Mouse (Mus musculus): ENCODE results near the gene Defb21. TPM values are rescaled to one million over a fixed set of nuclear protein-coding genes. Genes with fewer than 3 reads are reported as not detected.

Defb21 gene
- not detected in 2 replicates for polyA plus RNA-seq (2014; fragmentation: Nextera tagmentation; extraction: Ambion mirVana)

- no peak for ATAC-seq (ENCODE audit: low read depth)
- no peak within 1 kb of the TSS for H3K4me2 ChIP-seq (ENCODE audit: low read depth, low read length)
- no peak within 1 kb of the TSS for H3K27ac ChIP-seq (ENCODE audit: low read depth, low read length)
- 65% methylated on average over 11 of the region's 11 CpGs for WGBS
- no peaks in the 10 kb centered on the region for H3K27me3 ChIP-seq (ENCODE audit: control insufficient read depth, insufficient read depth, low read length)
- no peaks in the 10 kb centered on the region for H3K36me3 ChIP-seq (ENCODE audit: control insufficient read depth, insufficient read depth, low read length)
- no peak within 1 kb of the TSS for H3K4me3 ChIP-seq (ENCODE audit: low read depth, low read length)
- no peak within 1 kb of the TSS for H3K9ac ChIP-seq (replicated peaks; ENCODE audit: low read depth, low read length)
- no peaks in the 10 kb centered on the region for H3K9me3 ChIP-seq (ENCODE audit: control insufficient read depth, low read length)
- no peaks in the 10 kb centered on the region for H3K4me1 ChIP-seq (ENCODE audit: control insufficient read depth, insufficient read depth, low read length)
Measured at GRCm38 (mm10) chr2:152572114-152572794, at the start of gene Defb21. TSS of gene Defb21 (plus strand) at chr2:152572744.

DNA sequence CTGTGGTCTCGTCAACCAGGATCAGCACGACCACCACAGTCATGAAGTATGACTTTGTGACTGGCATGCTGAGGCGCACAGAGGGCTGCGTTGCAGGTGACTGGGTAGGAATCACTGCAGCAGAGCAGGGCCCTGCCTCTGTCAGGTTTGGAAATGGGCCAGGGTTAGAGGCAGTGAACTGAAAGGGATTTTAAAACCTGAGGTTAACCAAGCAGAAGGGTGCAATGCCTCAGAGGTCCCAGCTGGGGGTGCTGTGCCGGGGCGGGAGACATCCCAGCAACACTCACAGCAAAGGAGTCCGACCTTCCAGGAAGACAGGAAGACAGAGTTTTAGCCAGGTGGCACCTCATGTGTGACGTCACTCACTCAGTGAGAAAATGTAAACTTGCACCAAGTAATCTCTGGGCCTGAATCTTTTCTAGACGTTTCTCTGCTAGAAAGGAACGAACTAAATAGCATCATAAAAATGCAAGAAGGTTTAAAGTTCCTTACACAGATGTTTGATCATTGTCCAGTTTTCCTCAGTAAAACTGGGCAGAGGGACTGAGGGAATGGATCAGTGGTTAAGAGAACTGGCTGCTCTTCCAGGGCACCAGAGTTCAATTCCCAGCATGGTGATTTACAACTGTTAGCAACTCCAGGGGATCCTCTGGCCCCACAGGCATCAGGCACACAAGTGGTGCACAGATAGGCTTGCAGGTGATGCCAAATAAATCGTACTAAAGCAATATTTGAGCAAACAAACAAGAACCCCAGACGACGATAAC lies 32.4 kb upstream of the Defb21 start, which contains the start of gene Defb29:
Gene Defb29, minus strand, starts transcription at position 155 of the 767 bp plus-strand sequence.
- no peak within 1 kb of the TSS for H3K4me3 ChIP-seq (ENCODE audit: low read depth, low read length)
- no peak within 1 kb of the TSS for H3K27ac ChIP-seq (ENCODE audit: low read depth, low read length)
- no peak for ATAC-seq (ENCODE audit: low read depth)
- no peak within 1 kb of the TSS for H3K4me2 ChIP-seq (ENCODE audit: low read depth, low read length)
- no peaks in the 10 kb centered on the region for H3K27me3 ChIP-seq (ENCODE audit: control insufficient read depth, insufficient read depth, low read length)
- H3K4me1 ChIP-seq (ENCODE audit: control insufficient read depth, insufficient read depth, low read length) = no peaks in the 10 kb centered on the region
- H3K9ac ChIP-seq (replicated peaks; ENCODE audit: low read depth, low read length) = no peak within 1 kb of the TSS
- no peaks in the 10 kb centered on the region for H3K9me3 ChIP-seq (ENCODE audit: control insufficient read depth, low read length)
- WGBS = 52% methylated on average over 13 of the region's 13 CpGs
- H3K36me3 ChIP-seq (ENCODE audit: control insufficient read depth, insufficient read depth, low read length) = no peaks in the 10 kb centered on the region

DNA sequence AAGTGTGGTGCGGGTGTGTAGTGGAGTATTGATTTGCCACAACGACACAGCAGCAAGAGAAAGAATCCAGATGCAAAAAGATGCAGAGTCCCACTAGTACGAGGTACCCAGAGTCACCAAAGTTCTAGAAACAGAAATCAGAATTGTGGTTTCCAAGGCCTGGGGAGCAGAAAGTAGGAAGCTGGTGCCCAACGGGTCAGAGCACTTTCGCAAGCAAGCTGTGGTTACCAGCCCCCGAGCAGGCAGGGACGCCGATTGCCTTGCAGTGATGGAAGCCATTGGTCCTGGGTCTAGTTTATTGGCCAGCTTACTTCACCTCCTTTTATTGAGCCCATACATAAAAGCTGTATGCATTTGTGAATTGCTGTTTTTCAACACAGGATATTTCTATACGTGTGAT lies 30.6 kb upstream of the Defb21 start:
- no peak overlapping the region for H3K9ac ChIP-seq (replicated peaks; ENCODE audit: low read depth, low read length)
- ATAC-seq (ENCODE audit: low read depth) = no peak
- 85% methylated on average over 9 of the region's 9 CpGs for WGBS
- H3K27ac ChIP-seq (ENCODE audit: low read depth, low read length) = no peak overlapping the region
- no peak overlapping the region for H3K4me2 ChIP-seq (ENCODE audit: low read depth, low read length)
- no peaks in the 10 kb centered on the region for H3K9me3 ChIP-seq (ENCODE audit: control insufficient read depth, low read length)
- H3K27me3 ChIP-seq (ENCODE audit: control insufficient read depth, insufficient read depth, low read length) = no peaks in the 10 kb centered on the region
- no peaks in the 10 kb centered on the region for H3K36me3 ChIP-seq (ENCODE audit: control insufficient read depth, insufficient read depth, low read length)
- H3K4me3 ChIP-seq (ENCODE audit: low read depth, low read length) = no peak overlapping the region
- no peaks in the 10 kb centered on the region for H3K4me1 ChIP-seq (ENCODE audit: control insufficient read depth, insufficient read depth, low read length)

GRCm38 (mm10) chr2:152542897-152543296 lies 29.6 kb upstream of the Defb21 start:
- H3K4me3 ChIP-seq (ENCODE audit: low read depth, low read length) = no peak overlapping the region
- no peak overlapping the region for H3K27ac ChIP-seq (ENCODE audit: low read depth, low read length)
- H3K4me2 ChIP-seq (ENCODE audit: low read depth, low read length) = no peak overlapping the region
- no peak for ATAC-seq (ENCODE audit: low read depth)
- no peaks in the 10 kb centered on the region for H3K4me1 ChIP-seq (ENCODE audit: control insufficient read depth, insufficient read depth, low read length)
- H3K36me3 ChIP-seq (ENCODE audit: control insufficient read depth, insufficient read depth, low read length) = no peaks in the 10 kb centered on the region
- no peak overlapping the region for H3K9ac ChIP-seq (replicated peaks; ENCODE audit: low read depth, low read length)
- 77% methylated on average over 2 of the region's 2 CpGs for whole genome bisulfite sequencing
- H3K9me3 ChIP-seq (ENCODE audit: control insufficient read depth, low read length) = no peaks in the 10 kb centered on the region
- H3K27me3 ChIP-seq (ENCODE audit: control insufficient read depth, insufficient read depth, low read length) = no peaks in the 10 kb centered on the region

DNA sequence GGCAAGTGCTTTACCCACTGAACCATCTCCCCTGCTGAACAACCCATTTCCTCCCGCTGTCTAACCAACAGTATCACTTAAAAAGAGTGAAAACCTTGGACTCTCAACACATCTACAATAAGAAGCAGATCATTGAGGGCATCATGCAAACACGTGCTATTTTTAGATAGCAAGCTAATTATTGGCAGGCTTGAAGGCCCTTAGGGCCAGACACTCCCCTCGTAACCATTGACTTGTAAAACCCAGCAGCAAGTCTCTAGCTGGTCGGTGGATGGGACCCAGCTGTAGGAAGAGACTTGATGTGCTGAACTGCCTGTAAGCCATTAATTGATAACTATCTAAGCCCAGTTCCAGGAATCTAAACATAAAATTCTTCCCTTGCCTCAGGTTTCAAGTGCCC lies 29.1 kb upstream of the Defb21 start:
- Histone ChIP-seq H3K9ac (replicated peaks; ENCODE audit: low read depth, low read length) (no peak overlapping the region), H3K27me3 (ENCODE audit: control insufficient read depth, insufficient read depth, low read length) (no peaks in the 10 kb centered on the region), H3K9me3 (ENCODE audit: control insufficient read depth, low read length) (no peaks in the 10 kb centered on the region), H3K4me3 (ENCODE audit: low read depth, low read length) (no peak overlapping the region), H3K4me1 (ENCODE audit: control insufficient read depth, insufficient read depth, low read length) (no peaks in the 10 kb centered on the region), H3K4me2 (ENCODE audit: low read depth, low read length) (no peak overlapping the region), H3K36me3 (ENCODE audit: control insufficient read depth, insufficient read depth, low read length) (no peaks in the 10 kb centered on the region), H3K27ac (ENCODE audit: low read depth, low read length) (no peak overlapping the region)
- 60% methylated on average over 4 of the region's 4 CpGs for WGBS
- ATAC-seq (ENCODE audit: low read depth) = no peak

DNA sequence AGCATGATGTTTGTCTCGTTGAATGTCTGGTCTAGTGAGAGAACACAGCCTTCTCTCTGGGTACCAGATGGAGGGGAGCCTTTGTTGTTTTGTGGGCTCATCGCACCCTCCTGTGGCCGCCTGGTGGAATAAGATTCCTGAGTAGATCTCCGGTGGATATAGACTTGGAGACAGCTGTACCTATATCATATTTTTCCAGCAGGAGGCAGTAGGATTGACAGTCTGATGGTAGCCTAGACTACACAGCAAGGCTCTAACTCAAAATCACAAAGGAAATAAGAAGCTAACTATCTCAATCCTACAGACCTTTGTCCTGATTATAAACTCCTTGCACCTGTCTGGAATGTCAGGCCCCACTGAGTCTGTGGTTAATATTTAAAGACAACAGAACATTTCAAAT lies 27.9 kb upstream of the Defb21 start:
- 19% methylated on average over 4 of the region's 4 CpGs for WGBS

GRCm38 (mm10) chr2:152548124-152548523 lies 24.4 kb upstream of the Defb21 start:
- Histone ChIP-seq H3K9ac (replicated peaks; ENCODE audit: low read depth, low read length) (no peak overlapping the region), H3K4me1 (ENCODE audit: control insufficient read depth, insufficient read depth, low read length) (no peaks in the 10 kb centered on the region), H3K27me3 (ENCODE audit: control insufficient read depth, insufficient read depth, low read length) (no peaks in the 10 kb centered on the region), H3K27ac (ENCODE audit: low read depth, low read length) (no peak overlapping the region), H3K36me3 (ENCODE audit: control insufficient read depth, insufficient read depth, low read length) (no peaks in the 10 kb centered on the region), H3K4me3 (ENCODE audit: low read depth, low read length) (no peak overlapping the region), H3K9me3 (ENCODE audit: control insufficient read depth, low read length) (no peaks in the 10 kb centered on the region), H3K4me2 (ENCODE audit: low read depth, low read length) (no peak overlapping the region)
- no peak for ATAC-seq (ENCODE audit: low read depth)
- 80% methylated on average over 5 of the region's 5 CpGs for WGBS

More for the DNA sequence above, 27.9 kb upstream of the Defb21 start:
- peak; percentile 60; the same call in 1 of the 2 replicates for ATAC-seq (ENCODE audit: low read depth)
- no peak overlapping the region for H3K9ac ChIP-seq (replicated peaks; ENCODE audit: low read depth, low read length)
- H3K27ac ChIP-seq (ENCODE audit: low read depth, low read length) = no peak overlapping the region
- no peaks in the 10 kb centered on the region for H3K27me3 ChIP-seq (ENCODE audit: control insufficient read depth, insufficient read depth, low read length)
- no peaks in the 10 kb centered on the region for H3K9me3 ChIP-seq (ENCODE audit: control insufficient read depth, low read length)
- no peak overlapping the region for H3K4me3 ChIP-seq (ENCODE audit: low read depth, low read length)
- H3K4me2 ChIP-seq (ENCODE audit: low read depth, low read length) = no peak overlapping the region
- H3K4me1 ChIP-seq (ENCODE audit: control insufficient read depth, insufficient read depth, low read length) = no peaks in the 10 kb centered on the region
- H3K36me3 ChIP-seq (ENCODE audit: control insufficient read depth, insufficient read depth, low read length) = no peaks in the 10 kb centered on the region

DNA sequence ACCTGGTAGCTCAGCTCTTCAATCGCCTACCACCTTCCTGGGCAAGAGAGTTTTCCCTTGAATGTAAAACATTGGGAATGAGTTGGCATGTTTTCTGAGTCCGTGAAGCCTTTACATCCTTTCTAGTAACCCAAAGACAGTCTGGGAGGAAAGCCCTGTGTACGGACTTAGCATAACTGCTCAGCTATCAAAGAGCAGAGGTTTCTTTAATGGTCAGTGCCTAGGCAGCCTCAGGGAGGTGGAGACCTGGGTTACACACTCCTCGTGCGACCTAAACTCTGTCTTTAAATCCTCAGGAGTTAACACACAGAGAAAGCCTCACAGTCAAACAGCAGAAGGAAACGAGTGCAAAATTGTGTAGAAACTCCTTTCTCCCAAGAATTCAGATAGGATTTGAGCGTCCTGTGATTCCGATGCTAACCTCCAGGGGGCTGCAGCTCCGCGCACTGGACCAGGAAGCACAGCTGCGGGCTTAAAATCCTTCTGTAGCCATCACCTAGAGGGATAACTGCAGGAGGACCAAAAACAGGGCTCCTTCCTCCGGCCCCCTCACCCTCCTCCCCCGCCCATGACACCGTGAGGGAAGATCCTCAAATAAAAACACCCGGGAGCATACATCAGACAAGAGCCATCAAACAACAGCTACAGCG lies 18.6 kb upstream of the Defb21 start:
- H3K27me3 ChIP-seq (ENCODE audit: control insufficient read depth, insufficient read depth, low read length) = no peaks in the 10 kb centered on the region
- no peak overlapping the region for H3K4me3 ChIP-seq (ENCODE audit: low read depth, low read length)
- no peak overlapping the region for H3K9ac ChIP-seq (replicated peaks; ENCODE audit: low read depth, low read length)
- no peak overlapping the region; the same call in 1 of the 2 replicates for H3K4me2 ChIP-seq (ENCODE audit: low read depth, low read length)
- no peaks in the 10 kb centered on the region for H3K9me3 ChIP-seq (ENCODE audit: control insufficient read depth, low read length)
- H3K4me1 ChIP-seq (ENCODE audit: control insufficient read depth, insufficient read depth, low read length) = no peaks in the 10 kb centered on the region
- no peaks in the 10 kb centered on the region for H3K36me3 ChIP-seq (ENCODE audit: control insufficient read depth, insufficient read depth, low read length)
- H3K27ac ChIP-seq (ENCODE audit: low read depth, low read length) = no peak overlapping the region
- 16% methylated on average over 16 of the region's 16 CpGs for WGBS
- peak; percentile 60; the same call in 1 of the 2 replicates for ATAC-seq (ENCODE audit: low read depth)

GRCm38 (mm10) chr2:152556655-152557054 lies 15.9 kb upstream of the Defb21 start:
- ATAC-seq (ENCODE audit: low read depth) = no peak
- Histone ChIP-seq H3K27ac (ENCODE audit: low read depth, low read length) (no peak overlapping the region), H3K9ac (replicated peaks; ENCODE audit: low read depth, low read length) (no peak overlapping the region), H3K27me3 (ENCODE audit: control insufficient read depth, insufficient read depth, low read length) (no peaks in the 10 kb centered on the region), H3K4me1 (ENCODE audit: control insufficient read depth, insufficient read depth, low read length) (no peaks in the 10 kb centered on the region), H3K4me2 (ENCODE audit: low read depth, low read length) (no peak overlapping the region), H3K4me3 (ENCODE audit: low read depth, low read length) (no peak overlapping the region), H3K9me3 (ENCODE audit: control insufficient read depth, low read length) (no peaks in the 10 kb centered on the region), H3K36me3 (ENCODE audit: control insufficient read depth, insufficient read depth, low read length) (no peaks in the 10 kb centered on the region)
- WGBS = 89% methylated on average over 7 of the region's 7 CpGs

Data from neural tube, embryonic 14.5 days (tissue).